Mouse (Mus musculus) left cerebral cortex, adult 2 months (tissue): ENCODE measurements around the gene Tollip. TPM values are rescaled to one million over a fixed set of nuclear protein-coding genes. Genes with fewer than 3 reads are reported as not detected.

Experiments used
- DNase-seq, 2 experiments: peaks; one replicate each; pipeline ENCODE4 v3.0.0; 2021 to 2022; ENCODE audit warnings: low spot score in 2 of 2, mixed read lengths in 1 of 2; ENCODE audit errors: extremely low spot score in 1 of 2
- H3K27ac ChIP-seq: fragments of 200-600 bp; 2 replicates; pipeline ENCODE4 v1.8.1; 2022
- H3K4me3 ChIP-seq: fragments of 200-600 bp; 2 replicates; pipeline ENCODE4 v1.8.1; 2022
- CTCF ChIP-seq: fragments of 200-600 bp; IDR thresholded peaks from 2 replicates; pipeline ENCODE4 v1.8.1; 2022; ENCODE audit warnings: antibody characterized with exemption, mild to moderate bottlenecking, moderate library complexity
- intact Hi-C: fragments of 180-260 bp; cut with DNase I; formaldehyde crosslinking; loops from one replicate; pipeline ENCODE4 v1.15.1; 2025
- total RNA-seq, 2 experiments: library from RNA; stranded (reverse); gene quantifications; 2 replicates each; pipeline ENCODE4 v1.2.3; 2021

The Tollip gene
- total RNA-seq, 2 experiments from 2014 or later = 116 to 132 TPM

DNA sequence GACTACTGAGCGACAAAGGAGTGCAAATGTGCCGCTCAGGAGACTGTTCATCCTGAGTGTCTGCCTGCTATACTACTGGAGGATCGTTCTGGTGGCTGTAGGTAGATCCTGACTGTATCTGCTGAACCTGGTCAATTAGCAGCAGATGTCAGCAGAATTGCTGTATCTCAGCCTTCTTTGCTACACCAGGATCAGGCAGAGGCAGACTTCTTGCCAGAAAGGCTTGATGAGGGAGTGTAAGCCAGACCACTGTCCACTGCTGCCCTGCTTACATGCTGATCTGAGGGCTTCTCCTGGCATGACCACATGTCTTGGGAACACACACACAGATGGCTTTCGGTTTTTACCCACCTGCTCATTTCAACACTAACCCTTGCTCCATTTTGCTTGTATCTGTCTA, 33.5 kb upstream of the Tollip start:
- Histone ChIP-seq H3K4me3 (peak overlapping the region; percentile 80; the same call in 1 of the 2 replicates), H3K27ac (no peak overlapping the region; the same call in 1 of the 2 replicates)
- TF ChIP-seq CTCF = no peak
- no peak for DNase-seq
- intact Hi-C loops = loop anchor here (2.0 kb wide), 1 partner anchor 143 kb away; the partner anchor contains the start of gene Dusp8

DNA sequence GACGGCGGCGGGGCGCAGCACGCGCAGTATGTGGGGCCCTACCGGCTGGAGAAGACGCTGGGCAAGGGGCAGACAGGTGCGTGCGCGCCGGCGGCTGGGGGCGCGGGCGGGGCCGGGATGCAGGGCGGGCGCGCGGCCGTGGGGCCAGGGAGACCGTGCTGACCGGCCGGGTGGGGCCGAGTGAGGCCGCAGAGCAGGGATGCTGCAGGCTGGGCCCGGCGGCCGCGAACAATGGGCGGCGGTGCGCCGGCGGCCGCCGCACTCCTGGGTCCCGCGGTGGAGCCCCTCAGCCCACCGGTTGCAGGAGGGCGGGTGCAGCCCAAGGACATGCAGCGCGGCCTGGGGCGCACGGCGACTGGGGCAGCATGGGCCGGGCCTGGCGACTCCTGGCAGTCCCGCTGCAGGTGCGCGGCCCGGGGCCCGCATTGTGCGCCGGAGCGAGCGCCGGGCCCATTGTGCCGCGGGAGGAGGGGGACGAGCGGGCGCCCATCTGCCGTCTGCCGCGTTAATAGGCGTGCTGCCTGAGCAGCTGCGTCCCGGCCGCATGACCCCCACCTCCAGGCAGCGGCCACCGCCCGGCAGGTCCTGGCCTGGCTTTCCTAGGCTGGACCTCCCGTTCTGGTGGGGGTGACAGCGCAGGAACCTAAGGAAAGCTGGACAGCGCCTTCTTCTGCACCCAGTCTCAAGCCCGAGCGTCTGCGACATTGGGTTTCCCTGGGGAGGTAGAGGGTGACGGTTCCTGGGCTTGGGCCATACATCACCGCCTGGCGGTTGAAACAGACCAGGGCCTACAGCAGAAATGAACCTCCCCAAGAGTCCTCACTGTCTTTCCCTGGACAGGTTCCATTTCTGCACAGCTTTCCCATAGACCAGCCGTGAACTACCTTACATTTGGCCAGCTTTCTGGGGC, 32.1 kb upstream of the Tollip start:
- intact Hi-C loops = loop anchor here (2.0 kb wide), 1 partner anchor 144 kb away; the partner anchor contains the start of gene Dusp8
- peak; percentile 47 to 53 for DNase-seq
- Histone ChIP-seq H3K4me3 (peak overlapping the region; percentile 80), H3K27ac (peak overlapping the region; percentile 96)
- TF ChIP-seq CTCF = peak; percentile 42

DNA sequence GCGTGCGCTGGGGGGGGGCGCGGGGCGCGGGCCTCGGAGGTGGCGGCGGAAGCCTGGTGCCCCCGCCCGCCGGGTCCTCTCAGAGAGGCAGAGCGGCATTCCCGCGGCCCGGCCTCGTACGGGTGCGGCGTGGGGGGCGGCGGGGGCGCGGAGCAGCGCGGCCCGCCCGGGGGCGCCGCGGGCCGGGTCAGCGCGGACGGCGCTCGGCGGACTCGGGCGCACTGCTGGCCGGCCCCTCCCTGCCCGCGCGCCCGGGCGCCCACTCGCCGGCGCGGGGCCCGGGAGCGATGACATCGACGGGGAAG, 31.4 kb upstream of the Tollip start:
- intact Hi-C loops = loop anchor here (2.0 kb wide), 1 partner anchor 145 kb away; the partner anchor contains the start of gene Dusp8
- no peak for DNase-seq
- TF ChIP-seq CTCF = no peak
- Histone ChIP-seq H3K27ac (peak overlapping the region; percentile 96), H3K4me3 (peak overlapping the region; percentile 80)

DNA sequence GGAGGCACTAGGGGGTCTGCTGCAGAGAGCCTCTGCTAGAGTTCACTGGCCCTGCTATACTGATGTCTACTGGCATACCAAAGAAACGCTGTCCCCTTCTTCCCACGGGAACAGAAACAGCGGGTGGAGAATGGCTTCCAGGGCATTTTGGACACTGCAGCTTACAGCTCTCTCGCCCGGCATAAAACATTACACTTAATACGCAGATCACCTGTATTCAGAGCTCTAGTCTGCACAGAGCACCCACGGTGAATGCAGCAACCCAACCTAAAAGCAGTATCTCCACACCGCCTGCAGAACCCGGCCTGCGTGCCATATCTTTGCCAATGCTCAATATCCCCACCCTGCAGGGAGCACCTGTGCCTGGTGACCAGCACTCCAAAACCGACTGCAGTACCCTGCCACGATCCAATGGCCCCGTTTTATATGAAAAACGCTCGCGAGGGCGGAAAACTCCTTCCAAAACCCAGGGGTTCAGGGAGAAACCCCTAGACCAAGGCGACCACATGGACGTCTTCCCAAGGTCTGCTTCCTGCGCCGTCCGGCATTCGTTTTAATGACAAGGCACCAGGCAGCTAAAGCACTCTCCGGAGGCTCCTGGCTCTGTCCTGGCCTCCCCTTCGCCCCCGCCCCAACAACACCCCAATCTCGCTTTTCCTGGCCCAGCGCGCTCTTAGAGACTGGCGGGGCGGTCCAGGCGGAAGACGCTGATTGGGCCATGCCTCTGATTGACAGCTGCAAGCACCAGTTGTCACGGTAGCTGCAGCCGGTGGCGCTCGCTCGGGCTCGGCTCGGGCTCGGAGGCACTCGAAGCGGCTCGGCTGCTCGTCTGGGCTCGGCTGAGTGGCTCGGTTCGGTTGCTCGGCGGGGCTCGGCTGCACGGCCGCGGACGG, 30.8 kb upstream of the Tollip start, which contains the start of gene Brsk2:
Brsk2 (plus strand) TSS at position 846 of the 893 bp plus-strand sequence.
- peak within 1 kb of the TSS; percentile 80 for H3K4me3 ChIP-seq
- intact Hi-C loops = loop anchor here (1.0 kb wide), 1 partner anchor 46 kb away; no protein-coding TSS in a partner anchor
- H3K27ac ChIP-seq = peak within 1 kb of the TSS; percentile 96
- TF ChIP-seq CTCF = no peak
- DNase-seq = peak; percentile 97 to 99

DNA sequence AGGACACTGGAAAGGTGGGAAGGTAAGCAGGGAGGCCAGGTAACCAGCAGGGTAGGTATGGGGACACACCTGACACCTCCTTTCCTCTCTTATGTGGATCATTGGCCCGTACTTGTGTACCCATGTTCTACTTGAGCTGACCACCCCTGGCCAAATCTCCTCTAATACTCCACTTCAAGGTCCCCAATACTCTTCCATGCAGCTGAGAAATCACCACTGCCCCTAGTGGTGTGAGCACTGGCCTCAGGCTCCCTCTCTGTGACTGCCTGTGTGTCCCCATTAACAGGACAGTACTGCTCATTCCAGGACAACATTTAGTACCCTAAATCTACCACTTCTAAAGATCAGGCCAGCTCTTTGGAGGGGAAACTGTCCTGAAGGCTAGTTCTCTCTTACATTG, 29.7 kb upstream of the Tollip start:
- Histone ChIP-seq H3K4me3 (no peak overlapping the region), H3K27ac (no peak overlapping the region)
- no peak for DNase-seq
- peak; percentile 48 for TF ChIP-seq CTCF
- intact Hi-C loops = loop anchor here (1.0 kb wide), 1 partner anchor 45 kb away; no protein-coding TSS in a partner anchor

DNA sequence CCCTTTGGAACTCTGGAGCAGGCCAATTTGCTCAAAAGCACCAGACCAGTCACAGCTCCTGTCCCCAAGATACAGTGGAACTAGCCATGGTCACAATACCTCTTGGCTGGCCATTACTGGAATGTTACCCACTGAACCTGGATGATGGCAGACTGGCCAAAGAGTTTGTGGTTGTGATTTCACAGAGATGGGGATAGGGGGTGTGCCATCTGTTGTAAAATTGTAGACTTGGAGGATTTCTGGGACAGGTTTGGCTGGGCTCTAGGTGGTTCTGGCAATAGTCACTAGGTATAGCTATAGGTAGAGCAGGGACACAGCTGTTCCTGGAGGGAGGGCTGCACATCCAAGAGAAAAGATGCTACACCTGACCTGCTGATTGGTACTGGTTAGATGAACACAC, 29.2 kb upstream of the Tollip start:
- TF ChIP-seq CTCF = no peak
- intact Hi-C loops = no loop called here

DNA sequence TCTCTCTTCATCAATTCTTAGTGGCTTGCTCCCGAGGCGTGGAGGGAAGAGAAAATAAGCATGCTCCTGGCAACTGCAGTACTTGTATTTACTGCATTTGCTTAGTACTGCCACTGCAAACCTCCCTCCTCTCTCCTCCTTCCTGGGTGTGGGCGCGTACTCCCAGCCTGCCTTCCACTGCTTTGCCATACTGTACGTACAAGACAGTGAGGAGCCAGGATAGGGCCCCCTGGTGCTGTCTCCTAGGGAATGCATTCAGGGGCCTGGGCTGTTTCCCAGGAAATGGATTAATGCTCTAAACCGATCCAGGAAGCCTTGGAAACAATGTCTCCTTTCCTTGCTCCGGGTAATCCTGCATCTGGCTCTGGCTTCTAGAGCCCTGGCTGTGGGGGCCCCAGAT, 27.6 kb upstream of the Tollip start:
- H3K27ac ChIP-seq = peak overlapping the region; percentile 33
- peak; percentile 60 for TF ChIP-seq CTCF
- intact Hi-C loops = no loop called here
- peak overlapping the region; percentile 11; the same call in 1 of the 2 replicates for H3K4me3 ChIP-seq
- DNase-seq = peak; percentile 71 to 80

More for the DNA sequence above, 29.2 kb upstream of the Tollip start:
- H3K27ac ChIP-seq = no peak overlapping the region
- H3K4me3 ChIP-seq = no peak overlapping the region
- no peak for DNase-seq

DNA sequence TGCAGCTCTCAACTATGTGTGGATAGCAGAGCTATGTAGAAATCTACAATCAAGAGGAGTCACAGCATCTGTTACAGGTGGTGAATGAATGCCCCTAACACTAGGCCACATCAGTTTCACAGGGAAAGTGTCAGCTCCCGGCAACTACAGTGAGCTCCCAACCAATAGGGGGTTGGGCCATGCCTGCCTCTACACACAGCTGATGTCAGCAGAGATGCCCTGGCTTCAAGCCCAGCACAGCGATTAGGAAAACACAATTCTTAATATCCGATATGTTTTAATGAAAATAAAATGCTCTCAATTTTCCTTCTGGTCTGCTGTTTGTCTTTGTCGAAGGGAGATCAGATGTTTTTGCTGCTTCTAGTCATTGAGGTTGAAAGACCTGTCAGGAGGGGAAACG, 25.1 kb upstream of the Tollip start:
- intact Hi-C loops = no loop called here
- Histone ChIP-seq H3K27ac (no peak overlapping the region), H3K4me3 (no peak overlapping the region)
- no peak for DNase-seq
- TF ChIP-seq CTCF = no peak

DNA sequence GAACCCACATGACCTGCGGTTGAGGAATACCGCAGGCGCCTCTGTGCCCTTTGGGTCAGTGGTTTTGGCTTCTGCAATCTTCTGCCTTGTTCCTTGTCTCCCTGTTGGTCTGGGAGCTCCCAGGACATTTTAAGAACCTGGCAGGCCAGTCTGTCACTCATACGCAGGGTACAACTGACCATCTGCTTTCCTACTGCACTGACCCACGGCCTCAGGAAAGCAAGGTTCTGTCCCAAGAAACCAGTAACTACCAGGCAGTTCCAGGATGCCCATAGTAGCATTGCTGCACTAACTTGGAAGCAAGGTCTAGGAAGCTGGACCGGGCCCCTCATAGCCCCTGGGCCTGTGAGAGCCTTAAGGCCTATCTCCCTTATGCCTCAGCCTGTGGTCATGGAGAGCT, 16.6 kb upstream of the Tollip start:
- TF ChIP-seq CTCF = no peak
- no peak overlapping the region for H3K4me3 ChIP-seq
- no peak overlapping the region for H3K27ac ChIP-seq
- no peak for DNase-seq
- intact Hi-C loops = no loop called here

DNA sequence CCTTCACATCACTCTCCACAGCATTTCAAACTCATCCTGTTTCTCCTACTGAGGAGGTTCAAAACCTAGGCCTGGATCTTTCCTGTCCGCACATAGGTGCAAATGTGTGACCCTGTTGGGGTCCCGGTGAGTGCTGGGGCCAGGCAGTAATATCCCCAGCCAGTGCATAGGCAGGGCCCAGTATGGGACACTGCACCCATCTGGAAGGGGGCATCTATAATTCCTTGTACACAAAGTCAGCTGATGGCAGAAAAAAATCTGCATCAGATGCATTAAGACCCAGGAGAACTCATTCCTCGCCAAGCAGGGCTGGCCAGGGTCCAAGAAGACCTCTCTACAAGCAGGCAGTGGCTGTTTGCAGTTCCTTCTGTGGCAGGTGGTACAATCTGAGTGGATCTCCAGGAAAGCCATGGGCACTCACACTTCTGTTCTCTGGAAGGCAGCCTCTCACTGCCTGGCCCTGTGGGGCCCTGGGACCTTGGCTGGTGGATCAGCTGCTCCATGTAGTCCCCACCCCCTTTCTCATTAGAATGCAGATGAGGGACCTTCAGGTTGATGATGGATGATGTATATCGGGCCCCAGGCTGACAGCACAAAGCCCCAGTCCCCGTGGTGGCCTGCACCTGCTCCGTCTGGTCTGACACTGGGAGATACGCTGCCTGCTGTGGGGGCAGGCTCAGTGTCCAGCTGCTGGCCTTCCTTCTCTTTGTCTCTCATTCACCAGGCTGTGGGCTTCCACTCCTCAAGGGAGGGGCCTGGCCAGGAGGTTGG, 16.0 kb upstream of the Tollip start:
- intact Hi-C loops = no loop called here
- Histone ChIP-seq H3K4me3 (no peak overlapping the region), H3K27ac (no peak overlapping the region)
- no peak for TF ChIP-seq CTCF
- DNase-seq = no peak

DNA sequence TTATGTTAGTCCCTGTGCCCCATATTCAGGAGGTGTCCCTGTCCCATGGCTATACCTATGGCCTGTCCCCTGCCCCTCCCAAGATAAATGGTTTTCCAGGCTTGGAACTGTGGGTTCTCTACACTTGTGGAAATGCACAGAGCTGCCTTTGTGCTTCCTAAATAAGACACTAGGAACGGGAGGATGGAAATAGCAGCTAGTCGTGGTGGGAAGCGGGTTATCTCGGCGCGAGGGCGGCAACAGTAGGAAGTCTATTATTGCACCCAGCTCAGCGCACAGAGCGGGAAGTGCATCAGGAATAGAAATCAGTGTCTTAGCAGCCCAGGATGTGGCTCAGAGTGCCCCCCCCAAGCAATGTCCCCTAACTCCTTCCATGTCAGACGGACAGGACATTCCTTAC, 10.3 kb upstream of the Tollip start:
- no peak; the same call in 1 of the 2 replicates for TF ChIP-seq CTCF
- intact Hi-C loops = loop anchor here (1.0 to 5.0 kb wide), 2 partner anchors 26 to 109 kb away; no protein-coding TSS in a partner anchor
- peak; percentile 53 to 61 for DNase-seq
- Histone ChIP-seq H3K27ac (peak overlapping the region; percentile 71), H3K4me3 (no peak overlapping the region)
